Mouse (Mus musculus): Measurements from ENCODE around the gene Msx3.
A peak's percentile ranks its signal among the peaks of the same experiment; 100 is the strongest.

Msx3 gene

DNA sequence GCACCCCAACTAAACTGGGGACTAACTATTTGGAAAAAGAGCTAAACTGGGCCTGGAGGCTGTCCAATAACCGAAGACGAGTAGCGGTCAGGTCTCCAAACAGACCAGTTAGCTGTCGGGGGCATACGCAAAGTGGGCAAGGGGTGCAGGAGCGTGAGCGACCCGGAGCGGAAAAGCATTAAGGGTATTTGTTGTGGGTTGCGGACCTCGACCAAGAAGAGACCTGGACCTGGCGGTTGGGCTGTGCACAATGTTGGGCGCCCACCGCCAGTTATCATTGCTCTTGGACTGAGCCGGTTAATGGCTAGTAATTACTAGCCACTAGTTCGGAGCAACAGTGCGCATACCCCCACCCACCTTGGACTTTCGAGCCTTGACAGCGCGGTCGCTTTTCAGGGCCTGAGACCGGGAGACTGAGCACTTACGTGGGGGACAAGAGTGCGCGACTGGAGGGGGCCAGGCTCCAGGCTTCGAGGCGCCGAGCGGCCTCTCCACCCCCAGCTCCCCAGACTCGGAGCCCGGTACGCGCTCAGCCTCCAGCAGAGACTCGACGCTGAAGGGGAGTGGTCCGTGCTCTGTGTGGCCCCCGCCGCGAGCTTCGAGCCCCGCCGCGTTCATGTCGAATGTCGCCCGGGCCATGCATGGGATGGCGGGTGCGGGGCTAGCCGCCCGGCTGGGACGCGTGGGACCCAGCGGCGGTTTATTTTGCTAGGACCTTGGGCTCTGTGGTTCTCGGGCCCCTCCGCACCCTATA, at the start of gene Msx3:
TSS of gene Msx3 (minus strand) at position 729 of the 754 bp plus-strand sequence.
- no peak for DNase-seq (ENCODE audit: low spot score in 2 of 2)

- no peak for DNase-seq (ENCODE audit: low spot score in 2 of 2)
These were observed 49.6 kb upstream of the Msx3 start for GRCm38 (mm10) chr7:140098466-140098865.

DNA sequence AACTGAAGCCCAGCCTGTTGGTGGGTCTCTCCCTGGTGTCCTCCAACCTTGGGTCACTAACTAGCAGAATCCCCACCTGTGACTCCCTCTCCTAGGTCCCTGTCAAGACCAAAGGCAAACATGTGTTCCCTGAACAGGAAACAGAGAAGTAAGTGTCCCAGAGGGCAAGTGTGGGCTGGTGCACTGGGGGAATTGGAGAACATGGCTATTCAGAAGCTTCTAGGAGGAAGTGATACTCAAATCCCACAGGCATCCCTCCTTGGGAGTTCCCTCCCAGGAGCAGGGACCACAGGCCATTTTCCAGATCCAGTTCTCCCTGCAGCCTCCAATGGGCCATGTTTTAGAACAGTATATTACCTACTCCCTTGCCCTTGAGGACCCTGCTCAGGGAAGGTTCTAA, 47.2 kb upstream of the Msx3 start:
- no peak for DNase-seq (ENCODE audit: low spot score in 2 of 2)

DNA sequence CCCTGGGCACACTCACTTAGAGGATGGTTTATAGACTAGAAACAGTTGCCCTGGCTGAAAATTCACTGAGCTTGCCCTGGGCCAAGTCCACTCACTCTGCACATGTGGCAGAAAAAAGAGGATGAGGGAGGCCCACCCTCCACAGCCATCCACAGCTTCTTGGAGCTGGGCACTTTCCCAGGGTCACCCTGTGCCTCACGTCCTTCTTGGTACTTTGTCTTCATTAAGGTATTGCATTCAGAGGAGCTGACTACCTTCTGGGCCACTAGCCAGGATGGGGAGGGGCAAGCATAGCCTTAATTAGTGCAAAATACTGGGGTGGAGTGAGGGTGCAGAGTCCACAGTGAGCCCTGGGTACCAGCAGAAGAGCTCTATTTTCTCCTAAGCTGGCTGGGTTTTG, 46.7 kb upstream of the Msx3 start:
- no peak for DNase-seq (ENCODE audit: low spot score in 2 of 2)

DNA sequence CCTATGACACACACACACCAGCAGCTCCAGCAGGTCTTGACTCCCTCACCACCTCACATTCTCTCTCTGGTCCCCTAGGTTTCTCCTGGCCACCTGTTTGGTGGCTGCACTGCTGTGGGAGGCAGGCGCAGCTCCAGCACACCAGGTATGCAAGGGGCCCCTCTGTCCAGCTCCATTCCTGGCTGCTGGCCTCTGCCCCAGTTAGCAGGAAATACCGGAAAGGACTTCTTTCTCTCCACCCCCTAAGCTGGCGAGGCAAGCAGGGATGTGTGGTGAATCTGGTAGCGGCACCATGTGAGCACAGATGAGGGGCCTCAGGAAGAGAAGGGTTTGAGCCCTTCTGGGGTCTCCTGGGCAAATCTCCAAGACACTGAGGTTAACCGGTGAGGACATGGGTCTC, 46.1 kb upstream of the Msx3 start:
- DNase-seq (ENCODE audit: low spot score in 2 of 2), result no peak

DNA sequence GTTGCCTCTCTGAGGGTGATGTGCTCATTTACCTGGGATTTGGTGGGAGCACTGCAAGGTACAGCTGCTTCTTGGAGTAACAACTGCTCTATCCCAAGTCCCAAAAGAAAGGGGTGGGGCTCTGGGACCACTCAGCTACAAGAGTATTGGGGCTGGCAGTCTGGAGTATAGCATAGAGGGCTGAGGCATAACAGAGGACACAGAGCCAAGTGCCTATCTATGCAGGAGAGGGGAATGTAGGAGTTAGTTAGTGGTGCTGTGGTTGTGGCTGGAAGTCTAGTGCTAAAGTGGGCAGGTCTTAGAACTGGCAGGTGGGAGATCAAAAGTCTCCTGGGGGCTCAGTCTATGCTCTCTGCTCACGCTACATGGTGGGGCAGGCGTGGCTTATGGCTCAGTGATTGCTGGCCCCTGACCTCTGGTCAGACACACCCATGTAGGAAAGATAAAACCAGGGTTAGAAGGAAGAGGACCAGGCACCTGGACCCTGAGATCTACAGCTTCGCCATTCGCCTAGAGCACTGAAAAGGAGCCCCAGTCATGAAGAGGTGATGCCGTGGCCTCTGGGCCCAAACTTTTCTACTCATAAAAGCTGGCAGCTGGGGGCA, 44.1 kb upstream of the Msx3 start, which contains the start of gene Prap1:
TSS of gene Prap1 (plus strand) at position 472 of the 605 bp plus-strand sequence.
- no peak for DNase-seq (ENCODE audit: low spot score in 2 of 2)

DNA sequence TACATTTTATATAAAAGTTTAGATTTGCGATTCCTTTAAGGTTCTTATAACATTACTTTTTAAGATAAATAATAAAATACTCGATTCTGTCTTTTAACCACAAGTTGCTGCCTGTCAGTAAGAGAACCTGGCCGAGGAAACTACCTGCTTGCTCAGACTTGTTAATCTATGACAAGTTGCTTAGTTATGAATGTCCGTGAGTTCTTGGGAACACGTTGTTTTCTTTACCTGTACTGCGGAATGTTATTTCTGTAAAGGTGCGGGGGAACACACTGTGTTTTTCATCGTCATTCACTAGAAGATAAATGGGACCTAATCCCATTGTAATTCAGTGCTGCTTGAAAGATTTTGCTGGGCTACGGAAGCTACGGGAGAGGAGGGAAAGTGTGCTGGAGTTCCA, 41.7 kb upstream of the Msx3 start:
- DNase-seq (ENCODE audit: low spot score in 2 of 2), result no peak

- no peak for DNase-seq (ENCODE audit: low spot score in 2 of 2)
These were observed 33.4 kb upstream of the Msx3 start, which contains the start of gene Caly for GRCm38 (mm10) chr7:140082242-140082678. Caly (minus strand) TSS chr7:140082548.

- no peak for DNase-seq (ENCODE audit: low spot score in 2 of 2)
These were observed 32.7 kb upstream of the Msx3 start for GRCm38 (mm10) chr7:140081408-140082241.

GRCm38 (mm10) chr7:140080503-140081156, 31.7 kb upstream of the Msx3 start:
- DNase-seq (ENCODE audit: low spot score in 2 of 2), result no peak

GRCm38 (mm10) chr7:140078711-140079110, 29.8 kb upstream of the Msx3 start:
- peak in 1 of 2 experiments; percentile 36 for DNase-seq (ENCODE audit: low spot score in 2 of 2)

GRCm38 (mm10) chr7:140077698-140078097, 28.8 kb upstream of the Msx3 start:
- no peak for DNase-seq (ENCODE audit: low spot score in 2 of 2)

DNA sequence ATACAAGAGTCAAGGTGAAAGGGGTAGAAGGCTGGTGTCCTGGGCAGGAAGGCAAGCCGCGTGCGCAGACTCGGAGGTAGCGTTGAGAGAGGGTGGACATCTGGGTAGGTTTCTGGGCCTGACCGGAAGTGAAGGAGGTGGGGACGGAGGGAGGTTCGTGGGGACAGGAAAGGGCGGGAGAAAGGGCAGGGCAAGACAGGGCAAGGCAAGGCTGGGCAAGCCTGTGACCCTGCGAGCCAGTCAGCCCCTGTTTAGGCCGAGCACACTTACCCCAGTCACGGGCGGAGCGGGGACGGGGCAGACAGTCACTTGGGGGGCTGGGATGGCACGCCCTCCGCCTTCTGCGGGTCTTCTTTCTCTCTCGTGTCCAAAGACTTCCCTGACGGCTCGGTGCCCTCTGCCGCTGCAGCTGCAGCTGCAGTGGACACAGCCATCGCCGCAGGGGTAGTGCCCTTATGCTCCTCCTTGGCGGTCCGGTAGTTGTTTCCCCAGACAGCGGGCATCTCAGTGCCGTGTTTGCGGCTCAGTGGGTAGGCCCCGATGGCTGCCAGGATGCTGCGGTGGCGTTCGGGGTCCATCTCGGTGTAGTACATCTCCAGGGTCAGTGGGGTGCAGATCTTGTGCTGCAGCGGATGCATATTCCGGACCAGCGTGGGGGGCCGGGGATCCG, 21.3 kb upstream of the Msx3 start:
- no peak for DNase-seq (ENCODE audit: low spot score in 2 of 2)

GRCm38 (mm10) chr7:140067397-140067796, 18.5 kb upstream of the Msx3 start:
- no peak for DNase-seq (ENCODE audit: low spot score in 2 of 2)

- DNase-seq (ENCODE audit: low spot score in 2 of 2), result peak in 1 of 2 experiments; percentile 48
These were observed 14.2 kb upstream of the Msx3 start for GRCm38 (mm10) chr7:140063092-140063491.

- DNase-seq (ENCODE audit: low spot score in 2 of 2), result no peak
These were observed 13.4 kb upstream of the Msx3 start for GRCm38 (mm10) chr7:140062307-140062706.

- no peak for DNase-seq (ENCODE audit: low spot score in 2 of 2)
These were observed 12.9 kb upstream of the Msx3 start for GRCm38 (mm10) chr7:140061832-140062130.

- DNase-seq (ENCODE audit: low spot score in 2 of 2), result no peak
These were observed 12.3 kb upstream of the Msx3 start for GRCm38 (mm10) chr7:140060936-140061831.

GRCm38 (mm10) chr7:140059601-140060000, 10.7 kb upstream of the Msx3 start:
- DNase-seq (ENCODE audit: low spot score in 2 of 2), result no peak

GRCm38 (mm10) chr7:140058528-140058927, 9.6 kb upstream of the Msx3 start:
- no peak for DNase-seq (ENCODE audit: low spot score in 2 of 2)

Data from spleen, postnatal 14 days (tissue).